Mouse (Mus musculus): ENCODE results near the gene Abhd17c. TPM values are rescaled to one million over a fixed set of nuclear protein-coding genes. Genes with fewer than 3 reads are reported as not detected.
A peak's percentile ranks its signal among the peaks of the same experiment; 100 is the strongest.
"Not testable (repeated sequence)": the region's sequence is repeated elsewhere in the genome, so short reads cannot be mapped to it uniquely, and the experiment has no call there.

Abhd17c gene
- polyA plus RNA-seq (2015; fragmentation: Nextera tagmentation; extraction: Ambion mirVana), result 38.6 and 46.5 TPM in 2 replicates

DNA sequence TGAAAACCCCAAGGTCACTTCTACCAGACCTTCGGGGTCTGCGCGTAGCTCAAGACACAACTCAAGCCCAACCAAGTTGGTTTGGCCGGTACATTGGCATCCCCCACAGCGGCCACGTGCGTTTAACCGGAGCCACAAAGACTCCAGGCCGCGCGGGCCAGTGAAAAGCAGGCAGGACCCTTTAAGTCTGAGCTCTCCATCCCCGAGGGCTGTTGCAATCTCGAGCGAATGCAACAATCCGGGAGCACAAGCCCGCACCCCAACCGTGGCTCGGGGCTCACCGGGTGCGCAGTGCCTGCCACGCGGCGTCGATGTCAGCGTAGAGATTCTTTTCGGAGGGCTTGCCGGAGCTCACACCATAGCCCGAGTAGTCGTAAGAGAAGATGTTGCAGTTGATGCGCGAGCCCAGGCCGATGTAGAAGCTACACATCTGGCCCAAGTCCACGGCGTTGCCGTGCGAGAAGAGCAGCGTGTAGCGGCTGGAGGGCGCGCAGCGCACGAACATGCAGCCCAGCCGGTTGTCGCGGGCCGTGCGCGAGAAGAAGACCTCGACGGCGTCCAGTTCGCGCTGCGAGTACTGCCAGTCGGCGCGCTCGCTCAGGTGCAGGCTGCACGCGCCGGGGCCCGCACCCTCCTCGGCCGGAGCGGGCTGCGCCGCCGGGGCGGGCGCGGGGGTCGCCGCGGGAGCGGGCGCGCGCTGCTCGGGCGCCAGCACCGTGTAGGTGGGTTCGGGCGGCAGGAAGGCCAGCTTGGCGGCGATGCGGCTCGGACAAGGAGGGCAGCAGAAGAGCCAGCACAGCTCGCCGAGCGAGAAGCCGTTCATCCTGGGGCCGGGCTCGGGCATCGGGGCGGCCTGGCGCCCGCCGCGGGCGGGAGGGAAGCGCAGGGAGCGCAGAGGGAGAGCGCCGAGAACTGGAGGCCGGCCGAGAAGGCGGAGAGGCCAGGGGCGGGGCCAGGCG, at the start of gene Abhd17c:
Gene Abhd17c (minus strand): TSS at position 893 of the 959 bp plus-strand sequence.
- peak; percentile 54 for DNase-seq (ENCODE audit: low spot score)

DNA sequence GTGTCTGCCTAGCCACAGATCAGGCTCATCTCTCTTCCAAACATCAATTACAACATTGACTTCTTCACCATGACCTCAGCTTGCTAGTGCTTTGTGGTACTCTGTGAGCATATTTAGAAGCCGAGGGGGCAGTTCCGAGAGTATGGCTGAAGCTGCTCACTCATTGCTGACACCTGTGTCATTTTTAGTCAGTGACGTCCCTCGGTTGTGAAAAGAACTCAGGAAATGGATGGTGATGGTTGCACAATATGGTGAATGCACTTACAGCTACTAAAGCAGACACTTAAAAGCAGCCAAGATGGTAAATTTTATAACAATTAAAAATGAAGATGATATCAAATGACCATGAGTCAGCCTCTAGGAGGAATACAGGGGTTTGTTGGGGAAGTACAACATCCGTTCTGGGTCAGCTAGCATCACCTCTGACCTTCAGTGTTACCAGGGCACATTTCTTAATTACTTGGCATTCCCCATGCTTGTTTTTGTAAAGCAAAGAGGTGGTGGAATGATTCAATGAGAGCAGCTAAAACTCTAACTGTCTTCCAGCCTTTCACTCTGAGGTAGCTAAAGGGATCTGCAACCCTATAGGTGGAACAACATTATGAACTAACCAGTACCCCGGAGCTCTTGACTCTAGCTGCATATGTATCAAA, 45.6 kb upstream of the Abhd17c start:
- DNase-seq (ENCODE audit: low spot score), result no peak

DNA sequence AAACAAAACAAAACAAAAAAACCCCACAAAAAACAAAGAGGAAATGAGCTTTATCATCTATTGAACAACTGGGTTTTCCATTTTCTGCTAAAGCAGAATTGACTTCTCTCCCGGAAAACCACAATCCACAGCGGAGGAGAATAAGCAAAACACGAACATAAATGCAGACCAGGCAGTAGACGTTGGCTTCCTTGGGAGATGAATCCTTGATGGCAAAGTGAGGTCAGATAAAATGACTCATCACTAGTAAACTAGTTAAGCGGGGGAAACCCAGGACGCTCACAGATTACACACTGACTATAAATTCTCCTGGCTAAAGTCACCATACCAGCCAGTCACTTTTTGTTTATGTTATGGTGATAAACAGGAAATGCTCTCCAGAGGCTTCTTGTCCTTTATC, 44.5 kb upstream of the Abhd17c start:
- DNase-seq (ENCODE audit: low spot score), result no peak

DNA sequence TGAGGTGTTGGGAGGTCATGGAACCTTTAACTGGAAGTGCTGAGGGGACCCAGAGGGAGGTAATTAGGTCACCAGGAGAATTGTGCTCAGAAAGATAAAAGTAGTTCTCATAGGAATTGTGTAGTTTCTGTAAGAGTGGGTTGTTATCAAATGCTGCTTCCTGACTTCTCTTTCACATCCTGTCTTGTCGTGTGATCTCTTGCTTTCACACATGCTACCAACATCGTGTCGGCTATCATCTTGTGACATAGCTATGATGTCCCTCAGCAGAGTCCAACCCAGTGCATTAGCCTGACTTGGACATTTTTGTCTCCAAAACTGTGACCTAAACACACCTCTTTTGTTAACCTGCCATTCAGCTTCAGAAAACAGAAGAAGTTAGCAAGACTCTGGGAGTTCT, 40.6 kb upstream of the Abhd17c start:
- no peak for DNase-seq (ENCODE audit: low spot score)

DNA sequence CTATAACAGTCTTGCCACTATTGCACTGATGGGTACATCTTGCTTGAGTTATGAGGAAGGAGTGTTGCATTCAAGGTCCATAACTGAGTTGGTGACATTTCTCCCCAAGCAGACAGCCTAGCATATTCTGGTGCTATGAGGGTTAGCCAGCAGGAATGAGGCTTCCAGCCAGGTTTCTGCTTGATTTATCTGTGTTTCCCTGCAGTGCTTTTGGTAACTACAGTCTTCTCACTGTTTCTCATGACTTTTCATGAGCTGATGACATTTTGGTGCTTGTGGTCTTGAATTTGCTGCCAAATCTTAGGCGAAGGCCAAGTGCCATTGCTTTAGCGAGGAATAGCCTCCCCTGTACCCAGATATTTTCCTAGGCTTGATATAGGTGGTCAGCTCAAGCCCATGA, 39.8 kb upstream of the Abhd17c start:
- DNase-seq (ENCODE audit: low spot score), result no peak

DNA sequence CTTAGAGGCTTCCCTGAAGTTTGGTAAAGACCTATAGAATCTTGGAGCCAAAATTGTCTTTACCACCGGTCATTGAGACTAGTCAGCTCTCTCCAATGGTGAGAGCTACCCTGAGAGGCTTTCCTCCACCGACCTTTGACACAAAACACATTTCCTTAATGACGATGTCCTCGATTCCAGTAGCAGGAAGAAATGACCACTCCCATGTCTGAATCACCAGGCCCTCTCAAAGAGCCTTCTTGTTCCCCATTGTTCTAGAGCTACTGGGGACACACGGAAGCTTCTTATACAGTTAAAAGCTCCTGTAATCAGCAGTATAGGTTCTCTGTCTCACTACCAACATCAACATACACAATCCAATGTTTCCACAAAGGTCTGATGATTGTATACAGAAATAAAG, 36.5 kb upstream of the Abhd17c start:
- no peak for DNase-seq (ENCODE audit: low spot score)

DNA sequence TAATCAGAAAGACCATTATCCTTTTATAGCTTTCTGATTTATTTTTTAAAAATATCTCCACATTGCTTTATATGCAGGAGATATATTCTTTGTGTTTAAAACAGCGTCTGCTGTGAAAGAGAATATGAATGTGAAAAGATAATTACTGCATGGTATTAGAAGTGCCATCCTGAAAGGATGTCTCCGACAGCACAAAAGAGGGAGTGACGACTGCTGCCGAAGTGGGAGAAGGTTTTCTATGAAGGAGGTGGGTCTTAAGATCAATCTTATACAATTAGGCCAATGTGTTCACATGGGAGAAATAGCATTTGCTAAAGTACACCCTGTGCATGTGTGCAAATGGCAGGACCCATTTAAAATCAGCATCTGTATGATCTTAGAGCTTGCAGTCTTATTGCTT, 33.5 kb upstream of the Abhd17c start:
- no peak for DNase-seq (ENCODE audit: low spot score)

DNA sequence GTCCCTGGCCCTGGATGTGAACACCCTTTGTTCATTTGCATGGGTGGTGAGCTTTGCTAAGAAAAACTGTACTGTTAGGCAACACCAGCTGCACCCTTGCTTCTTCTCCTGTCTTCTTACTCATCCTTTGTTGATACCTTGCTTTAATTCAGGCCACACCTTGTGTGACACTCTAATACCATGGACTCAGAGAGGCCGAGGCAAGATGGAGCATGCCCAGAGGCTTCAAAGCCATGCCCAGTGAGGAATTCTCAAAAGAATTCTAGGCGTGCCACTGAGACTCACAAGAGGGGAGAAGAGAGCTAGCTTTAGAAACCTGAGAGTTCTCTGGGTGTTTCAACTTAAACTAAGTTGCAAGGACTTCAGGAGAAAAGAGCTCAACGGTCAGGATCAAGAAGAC, 33.0 kb upstream of the Abhd17c start:
- DNase-seq (ENCODE audit: low spot score), result no peak

DNA sequence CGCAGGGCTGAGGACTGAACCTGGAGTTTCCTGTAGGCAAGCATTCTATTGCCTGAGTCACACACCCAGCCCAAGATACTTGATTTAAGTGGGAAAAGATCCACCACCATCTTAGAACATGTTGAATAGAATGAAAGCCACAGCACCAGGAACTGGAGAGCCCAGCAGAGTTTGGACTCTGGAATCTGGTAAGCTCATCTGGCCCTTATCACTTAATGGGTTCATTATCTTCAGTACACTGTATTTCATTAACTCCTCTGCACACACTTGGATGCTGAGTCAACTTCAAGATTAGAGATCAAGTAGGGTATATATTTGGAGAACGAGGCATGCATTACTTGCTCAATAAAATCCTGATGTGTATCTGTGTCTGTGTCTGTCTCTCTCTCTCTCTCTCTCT, 27.1 kb upstream of the Abhd17c start:
- DNase-seq (ENCODE audit: low spot score), result not testable (repeated sequence)

DNA sequence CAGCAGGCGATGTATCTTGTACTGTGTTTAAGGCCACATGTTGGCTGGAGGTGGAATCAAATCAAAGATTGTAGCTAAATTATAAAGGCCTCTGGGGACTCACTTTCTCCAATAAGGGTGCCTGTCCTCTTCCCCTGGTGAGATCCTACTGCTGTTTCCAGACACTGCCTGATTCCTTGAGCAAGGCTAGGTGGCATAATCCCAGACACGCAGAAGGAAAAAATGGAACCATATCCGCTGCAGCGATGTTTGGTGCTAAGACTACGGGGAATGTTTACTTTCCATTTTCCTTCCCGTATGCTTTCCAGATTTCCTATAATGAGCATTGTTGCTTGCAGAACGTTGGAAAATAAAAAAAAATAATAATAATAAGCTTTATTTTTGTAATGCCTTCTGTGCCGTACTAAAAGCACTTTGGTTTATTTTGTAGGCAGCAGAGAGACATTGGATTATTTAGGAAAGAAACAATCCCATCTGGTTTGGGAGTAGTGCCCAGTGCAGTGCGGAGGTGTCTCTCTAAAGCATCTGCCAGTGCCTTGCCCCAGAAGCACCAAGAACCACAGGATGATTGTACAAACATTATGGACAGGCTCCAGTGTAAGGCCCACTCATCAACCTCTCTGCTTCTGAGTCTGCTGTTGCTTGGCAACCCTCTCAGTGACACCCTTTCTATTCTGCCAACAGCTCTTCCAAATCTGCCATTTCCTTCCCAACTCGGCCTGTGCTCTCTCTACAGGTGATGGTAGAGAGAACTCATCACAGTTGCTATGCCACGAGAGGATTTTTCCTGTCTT, 23.2 kb upstream of the Abhd17c start:
- no peak for DNase-seq (ENCODE audit: low spot score)

DNA sequence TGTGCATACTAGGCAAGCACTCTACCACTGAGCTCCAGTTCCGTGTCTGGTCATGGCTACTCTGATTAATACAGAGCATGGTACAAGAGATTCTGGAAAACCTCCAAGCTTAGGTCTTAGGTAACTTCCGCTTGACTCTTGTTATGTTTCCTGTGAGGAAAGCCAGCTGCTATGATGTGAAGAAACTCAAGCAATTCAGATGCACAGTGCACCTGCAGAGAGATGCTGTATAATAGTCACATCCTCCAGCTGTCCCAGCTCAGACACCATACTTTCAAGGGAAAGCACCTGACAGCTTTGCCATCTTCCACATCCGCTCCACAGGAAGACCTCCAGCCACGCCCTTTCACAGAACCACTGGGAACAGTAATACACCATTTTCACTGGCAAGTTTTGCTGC, 21.7 kb upstream of the Abhd17c start:
- DNase-seq (ENCODE audit: low spot score), result peak; percentile 79

DNA sequence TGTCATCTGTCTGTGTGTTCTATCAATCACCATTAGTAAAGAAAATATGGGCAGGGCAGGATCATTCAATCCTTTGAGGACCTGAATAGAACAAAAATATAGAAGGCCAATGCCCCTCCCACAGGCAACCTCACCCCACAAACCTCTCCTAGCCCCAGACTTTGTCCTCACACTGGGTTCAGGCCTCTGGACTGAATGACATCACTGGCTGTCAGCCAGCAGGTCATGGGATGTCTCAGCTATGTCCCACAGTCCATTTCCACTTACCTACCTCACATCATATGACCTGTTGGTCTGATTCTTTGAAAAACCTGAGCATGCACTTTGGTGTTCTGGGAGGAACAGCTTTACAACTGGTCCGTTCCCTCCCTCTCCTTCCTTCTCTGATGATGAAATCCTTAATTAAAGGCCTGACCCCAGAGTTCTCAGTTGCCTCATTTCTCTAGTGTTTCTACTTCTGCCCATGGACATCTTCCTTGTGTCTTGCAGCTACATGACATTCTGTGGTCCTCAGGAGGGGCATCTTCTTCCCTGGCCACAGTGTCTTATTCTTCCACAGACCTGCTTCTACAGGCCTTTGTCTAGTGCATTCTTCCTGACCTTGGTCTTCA, 19.6 kb upstream of the Abhd17c start:
- DNase-seq (ENCODE audit: low spot score), result no peak

DNA sequence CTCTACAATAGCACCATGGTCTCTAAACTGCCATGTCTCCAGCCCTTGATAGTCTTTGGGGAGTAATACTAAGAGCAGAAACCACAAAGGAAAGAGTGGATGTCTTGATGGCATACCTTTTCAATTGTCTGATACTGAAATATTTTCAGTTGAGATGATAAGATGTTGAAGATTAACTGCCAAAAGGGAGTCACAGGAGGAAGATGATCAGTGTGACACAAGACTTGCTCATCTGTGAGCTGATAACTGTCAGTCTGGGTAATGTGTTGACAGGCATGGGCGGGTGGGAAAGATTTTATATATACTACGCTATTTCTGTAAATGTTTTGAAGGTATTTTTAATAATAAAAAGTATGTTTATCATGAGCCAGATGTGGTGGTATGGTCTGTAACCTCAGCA, 16.7 kb upstream of the Abhd17c start:
- DNase-seq (ENCODE audit: low spot score), result no peak

DNA sequence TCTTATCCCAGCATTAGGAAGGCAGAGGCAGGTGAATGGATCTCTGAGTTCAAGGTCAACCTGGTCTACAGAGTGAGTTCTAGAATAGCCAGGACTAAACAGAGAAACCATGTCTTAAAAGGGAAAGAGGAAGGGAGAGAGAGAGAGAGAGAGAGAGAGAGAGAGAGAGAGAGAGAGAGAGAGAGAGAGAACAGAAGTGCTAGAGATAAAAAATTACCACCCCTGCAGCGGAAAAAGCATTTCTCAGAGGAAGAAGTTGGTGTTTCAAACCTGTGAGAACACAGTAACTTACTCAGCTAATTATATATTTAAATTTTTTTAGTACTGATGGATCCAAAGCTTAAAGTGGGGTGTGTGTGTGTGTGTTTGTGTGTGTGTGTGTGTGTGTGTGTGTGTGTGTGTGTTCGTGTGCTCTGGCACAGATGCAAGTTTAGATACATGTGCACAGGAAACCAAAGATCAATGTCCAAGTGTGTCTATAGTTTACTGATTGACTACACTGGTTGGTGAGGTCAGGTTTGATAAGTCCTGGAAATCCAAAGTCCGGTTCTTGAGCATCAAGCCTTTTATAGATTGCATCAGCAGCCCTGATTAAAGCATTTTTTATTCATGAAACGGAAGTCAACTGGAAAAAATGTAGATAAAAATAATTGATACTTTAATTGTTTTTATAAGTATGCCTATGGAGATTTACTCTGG, 15.2 kb upstream of the Abhd17c start:
- no peak for DNase-seq (ENCODE audit: low spot score)

DNA sequence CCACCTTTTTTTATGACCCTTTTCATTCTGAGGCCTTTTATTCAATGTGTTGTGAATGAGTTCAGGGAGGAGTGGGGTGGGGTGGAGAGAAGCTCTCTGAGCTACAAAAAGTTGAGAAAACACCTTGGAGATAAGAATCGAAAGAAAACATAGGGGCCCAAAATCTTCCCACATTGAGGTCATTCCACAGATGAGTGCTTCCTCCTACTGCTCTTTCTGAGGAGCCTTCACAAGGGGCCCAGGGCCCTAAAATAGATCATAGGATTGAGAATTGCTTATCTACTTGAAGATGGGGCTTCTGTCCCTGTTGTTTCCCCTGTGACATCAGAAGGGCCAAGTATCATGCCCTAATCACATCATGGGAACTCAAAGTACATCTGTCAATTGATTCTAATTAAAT, 14.3 kb upstream of the Abhd17c start:
- peak; percentile 41 for DNase-seq (ENCODE audit: low spot score)

DNA sequence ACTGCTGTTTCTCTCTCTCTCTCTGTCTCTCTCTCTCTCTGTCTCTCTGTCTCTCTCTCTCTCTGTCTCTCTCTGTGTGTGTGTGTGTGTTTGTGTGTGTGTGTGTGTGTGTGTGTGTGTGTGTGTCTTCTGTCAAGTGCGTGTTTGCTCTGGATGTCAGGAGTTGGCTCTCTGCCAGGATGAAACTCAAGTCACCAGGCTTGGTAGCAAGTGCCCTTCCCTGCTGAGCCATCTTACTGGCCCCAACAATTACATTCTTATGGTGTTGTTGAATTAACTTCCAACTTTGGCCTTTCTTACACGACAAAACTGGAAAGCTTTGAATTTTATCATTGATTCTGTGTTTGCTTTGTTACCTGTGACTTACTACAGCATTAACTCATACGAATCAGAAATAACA, 13.6 kb upstream of the Abhd17c start:
- no peak for DNase-seq (ENCODE audit: low spot score)

DNA sequence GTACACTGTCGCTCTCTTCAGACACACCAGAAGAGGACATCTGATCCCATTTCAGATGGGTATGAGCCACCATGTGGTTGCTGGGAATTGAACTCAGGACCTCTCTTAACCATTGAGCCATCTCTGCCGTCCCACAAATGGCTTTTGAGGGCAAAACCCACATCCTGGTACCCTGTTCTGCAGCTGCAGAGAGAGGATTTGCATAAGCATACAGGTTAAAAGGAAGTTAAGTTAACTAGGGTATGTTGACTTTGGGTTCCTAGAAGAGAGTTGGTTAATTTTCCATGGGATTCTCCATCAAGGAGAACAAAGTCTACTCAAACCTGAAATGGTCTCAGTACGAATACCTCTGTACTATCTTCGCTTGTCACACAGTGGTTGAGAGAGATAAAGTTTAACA, 13.2 kb upstream of the Abhd17c start:
- DNase-seq (ENCODE audit: low spot score), result peak; percentile 88

DNA sequence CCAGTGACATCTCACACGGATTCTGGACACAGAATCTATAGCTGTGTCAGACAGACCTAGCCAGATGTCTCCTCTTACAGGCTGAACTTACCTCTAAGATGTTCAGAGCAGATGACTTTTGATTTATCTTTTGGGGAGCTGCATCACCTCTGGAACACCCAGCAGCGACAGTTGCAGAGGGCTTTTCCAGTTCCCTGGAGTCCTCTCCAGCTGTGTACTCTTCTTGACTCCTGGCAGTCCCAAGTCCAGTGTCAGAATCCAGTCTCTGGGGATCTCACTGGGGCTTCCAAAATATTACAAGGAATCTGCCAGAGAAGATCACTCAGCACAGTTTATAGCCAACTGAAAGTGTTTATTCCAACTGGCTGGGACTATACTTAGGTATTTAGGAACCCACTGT, 12.7 kb upstream of the Abhd17c start:
- no peak for DNase-seq (ENCODE audit: low spot score)

DNA sequence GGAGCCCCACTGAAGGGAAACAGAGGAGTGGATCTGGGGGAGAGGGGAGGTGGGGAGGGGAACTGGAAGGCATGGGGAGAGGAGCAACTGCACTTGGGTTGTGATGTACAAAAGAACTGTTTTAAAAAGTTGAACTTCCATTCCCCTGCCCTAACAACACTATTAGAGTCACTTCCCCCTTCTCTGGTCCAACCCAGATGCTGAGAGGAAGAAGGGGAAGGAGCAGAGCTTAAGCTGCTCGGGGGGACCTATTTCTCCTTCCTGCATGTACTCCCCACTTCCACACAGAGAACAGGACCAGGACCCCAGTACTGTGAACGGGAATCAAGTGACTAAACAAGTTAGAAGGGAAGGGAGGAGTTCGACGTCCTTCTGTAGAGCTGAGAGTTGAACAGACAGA, 11.9 kb upstream of the Abhd17c start:
- DNase-seq (ENCODE audit: low spot score), result no peak

DNA sequence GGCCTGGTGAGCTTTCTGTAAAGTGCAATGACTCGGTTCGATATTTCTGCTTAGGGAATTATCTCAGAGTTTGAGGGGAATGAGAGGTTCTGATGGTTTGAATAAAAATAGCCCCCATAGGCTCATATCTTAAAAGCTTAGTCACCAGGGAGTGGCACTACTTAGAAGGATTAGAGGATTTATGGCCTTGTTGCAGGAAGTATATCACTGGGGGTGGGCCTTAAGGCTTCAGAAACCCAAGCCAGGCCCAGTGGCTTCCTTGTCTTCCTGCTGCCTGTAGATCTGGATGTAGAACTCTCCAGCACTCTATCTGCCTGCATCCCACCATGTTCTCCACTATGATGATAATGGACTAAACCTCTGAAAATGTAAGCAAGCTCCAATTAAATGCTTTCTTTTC, 7.7 kb upstream of the Abhd17c start:
- no peak for DNase-seq (ENCODE audit: low spot score)

DNA sequence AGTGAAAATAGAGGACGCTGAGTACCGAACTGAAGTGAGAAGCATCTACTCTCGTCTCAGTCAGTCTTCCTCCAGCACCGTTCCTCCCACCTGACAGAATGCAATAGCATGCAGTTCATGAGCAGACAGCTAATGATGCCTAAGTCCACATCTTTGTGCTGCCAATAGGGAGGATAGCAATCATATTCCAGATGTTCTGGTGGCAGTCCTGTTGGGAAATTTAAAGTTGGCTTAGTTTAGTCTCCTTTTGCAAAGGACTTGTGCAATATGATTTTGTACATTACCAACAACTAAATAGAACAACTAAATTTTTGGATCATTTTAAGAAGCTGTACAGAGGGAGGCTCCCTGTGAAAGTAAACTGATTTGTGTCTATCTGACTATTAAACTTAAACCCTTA, 2.1 kb upstream of the Abhd17c start:
- no peak for DNase-seq (ENCODE audit: low spot score)
